Mouse (Mus musculus) monocyte, adult 5-6 weeks (primary cell): Measurements from ENCODE around the gene Dennd5b. TPM values are rescaled to one million over a fixed set of nuclear protein-coding genes. Genes with fewer than 3 reads are reported as not detected.
A peak's percentile ranks its signal among the peaks of the same experiment; 100 is the strongest.
"Not testable (repeated sequence)": the region's sequence is repeated elsewhere in the genome, so short reads cannot be mapped to it uniquely, and the experiment has no call there.

Source experiments
- ATAC-seq: fragments of 153-309, 156-312 bp; replicated peaks from 2 replicates; pipeline ENCODE4 v1.8.0; 2017; ENCODE audit warnings: mild to moderate bottlenecking; ENCODE audit not compliant: low TSS enrichment, insufficient number of reproducible peaks, severe bottlenecking, poor library complexity, low FRiP score
- total RNA-seq: library from RNA; stranded (forward); fragments of 200-1000, 200-491, 200-594 nt; gene quantifications from 3 replicates; pipeline ENCODE4 v1.2.3, GENCODE M21; 2017

Gene Dennd5b
- total RNA-seq, 1 experiment from 2014 or later = 4.7 TPM

DNA sequence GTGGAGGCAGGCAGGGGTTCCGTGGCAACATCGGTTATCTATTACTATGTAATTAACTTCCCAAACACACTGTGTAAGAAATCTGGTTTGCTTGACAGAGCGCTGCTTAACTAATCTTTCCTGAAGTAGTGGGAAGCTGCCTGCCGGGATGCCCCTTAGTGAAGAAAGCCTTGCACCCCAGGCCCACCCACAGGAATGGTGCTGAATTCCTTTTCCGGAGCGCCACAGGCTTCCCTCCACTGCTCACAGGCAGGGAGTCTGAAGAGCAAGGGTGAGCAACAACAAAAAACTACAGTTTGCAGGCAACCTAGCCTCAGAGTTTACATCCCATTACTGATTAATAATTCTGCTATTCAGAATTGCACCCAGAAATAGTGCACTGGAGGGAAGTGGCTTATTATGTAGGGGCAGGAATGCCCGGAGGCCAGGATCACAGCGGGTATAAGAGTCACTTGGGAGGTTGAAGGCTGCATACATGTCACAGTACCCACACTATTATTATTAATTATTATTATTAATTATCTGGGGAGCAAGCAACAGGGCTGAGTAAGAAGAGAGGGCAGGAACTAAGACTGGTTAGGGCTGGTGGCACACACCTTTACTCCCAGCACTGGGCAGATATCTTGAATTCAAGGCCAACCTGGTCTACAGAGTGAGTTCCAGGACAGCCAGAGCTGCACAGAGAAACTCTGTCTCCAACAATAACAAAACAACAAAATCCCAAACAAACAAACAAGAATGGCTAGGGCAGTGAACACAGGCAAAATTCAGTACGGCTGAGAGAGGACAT lies 129.2 kb downstream of the Dennd5b start:
- no peak for ATAC-seq

DNA sequence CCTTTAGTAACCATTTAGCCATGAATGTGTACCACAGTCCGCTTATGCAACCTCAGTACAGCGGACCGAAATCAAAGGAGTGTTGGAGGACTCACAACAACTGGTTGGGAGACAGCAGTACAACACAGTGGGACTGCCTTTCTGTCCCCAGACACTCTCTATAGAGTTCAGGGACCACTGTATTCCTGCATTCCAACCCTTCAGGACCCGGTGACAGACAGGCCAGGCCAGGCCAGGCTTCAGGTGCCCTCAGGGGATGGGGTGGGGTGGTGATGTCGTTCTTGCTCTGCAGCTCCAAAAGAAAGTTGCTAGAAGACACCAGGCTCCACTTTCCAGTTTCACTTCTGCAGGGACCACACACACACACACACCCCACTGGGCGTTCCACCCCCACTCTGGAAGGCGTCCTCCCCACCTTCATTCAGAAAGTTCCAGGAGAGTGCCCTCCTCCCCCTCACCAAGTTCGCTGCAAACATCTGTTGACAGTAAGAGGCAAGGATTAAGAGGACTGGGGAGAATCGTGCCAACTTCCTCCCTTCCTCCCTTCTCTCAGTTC lies 130.0 kb downstream of the Dennd5b start:
- ATAC-seq = no peak

DNA sequence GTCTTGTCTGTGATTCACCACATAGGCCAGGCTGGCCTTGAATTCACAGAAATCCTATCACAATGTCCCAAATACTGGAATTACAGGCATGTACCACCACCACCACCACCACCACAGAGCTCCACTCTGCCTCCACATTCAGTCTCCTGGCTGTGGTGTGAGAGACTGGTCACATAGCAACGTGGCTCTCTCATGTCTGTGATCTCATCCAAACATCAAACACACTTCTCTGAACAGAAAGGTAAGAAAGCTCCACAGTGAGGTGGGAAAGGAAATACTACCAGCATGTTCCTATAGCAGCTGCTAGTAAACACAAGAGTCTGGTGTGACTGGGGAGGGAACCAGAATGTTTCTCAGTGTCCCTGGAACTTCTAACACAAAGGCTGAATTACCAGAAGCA lies 140.2 kb downstream of the Dennd5b start:
- ATAC-seq = no peak

DNA sequence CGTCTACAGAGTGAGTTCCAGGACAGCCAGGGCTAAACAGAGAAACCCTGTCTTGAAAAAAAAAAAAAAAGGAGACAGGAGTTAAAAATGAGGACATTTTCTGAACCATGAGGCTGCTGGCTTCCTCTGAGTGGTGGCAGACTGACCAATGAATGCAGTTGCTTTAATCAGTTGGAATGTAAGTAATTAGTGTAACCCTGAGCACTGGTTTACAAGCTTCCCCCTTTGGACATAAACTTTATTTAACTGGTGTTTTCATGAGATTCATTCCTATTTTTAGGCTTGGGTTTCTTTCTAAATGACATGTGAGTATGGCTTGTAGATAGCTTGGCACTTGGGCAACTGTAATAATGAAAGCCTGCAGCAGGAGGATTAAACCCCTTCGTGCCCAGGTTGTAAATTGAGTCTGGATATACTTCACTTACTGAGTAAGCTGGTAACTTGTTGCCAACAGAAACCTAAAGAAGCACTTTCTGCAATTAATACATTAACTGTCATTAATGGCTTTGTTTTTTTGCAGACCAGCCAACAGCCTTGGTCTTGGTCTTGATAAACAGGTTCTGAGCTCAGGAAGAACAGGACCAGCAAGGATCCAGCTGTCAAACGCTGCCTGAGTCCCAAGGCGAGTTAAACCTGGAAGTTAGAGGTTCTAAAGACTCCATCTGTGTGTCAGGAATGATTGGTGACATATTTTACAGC lies 141.8 kb downstream of the Dennd5b start:
- no peak for ATAC-seq

DNA sequence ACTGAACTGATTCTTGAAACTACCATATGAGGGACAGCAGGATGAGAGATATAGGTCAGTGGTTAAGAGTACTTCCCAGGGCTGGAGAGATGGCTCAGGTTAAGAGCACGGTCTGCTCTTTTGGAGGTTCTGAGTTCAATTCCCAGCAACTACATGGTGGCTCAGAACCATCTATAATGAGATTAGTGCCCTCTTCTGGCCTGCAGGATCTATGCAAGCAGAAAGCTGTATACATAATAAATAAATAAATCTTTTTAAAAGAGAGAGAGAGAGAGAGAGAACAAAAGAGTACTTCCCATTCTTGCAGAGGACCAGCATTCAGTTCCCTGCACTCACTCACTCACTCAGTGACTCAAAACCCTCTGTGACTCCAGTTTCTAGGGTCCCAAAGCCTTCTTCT lies 142.8 kb downstream of the Dennd5b start:
- no peak for ATAC-seq

DNA sequence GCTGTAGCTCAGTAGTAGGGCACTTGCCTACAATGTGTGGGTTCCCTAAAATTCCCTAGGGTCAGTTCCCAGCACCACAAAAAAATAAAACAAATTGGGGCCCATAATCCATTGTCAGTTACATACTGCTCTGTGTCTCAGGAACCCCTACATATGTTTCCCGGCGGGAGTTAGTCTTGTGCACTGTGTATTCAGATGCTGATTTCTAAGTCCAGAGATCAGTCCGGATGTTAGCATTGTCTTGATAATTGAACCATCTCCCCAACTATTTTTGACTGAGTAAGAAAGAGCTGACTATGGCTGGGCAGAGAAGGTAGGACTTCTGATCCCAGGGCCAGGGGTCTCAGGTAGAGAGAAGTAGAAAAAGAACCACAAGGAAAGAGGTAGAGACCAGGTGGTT lies 144.4 kb downstream of the Dennd5b start:
- no peak for ATAC-seq

DNA sequence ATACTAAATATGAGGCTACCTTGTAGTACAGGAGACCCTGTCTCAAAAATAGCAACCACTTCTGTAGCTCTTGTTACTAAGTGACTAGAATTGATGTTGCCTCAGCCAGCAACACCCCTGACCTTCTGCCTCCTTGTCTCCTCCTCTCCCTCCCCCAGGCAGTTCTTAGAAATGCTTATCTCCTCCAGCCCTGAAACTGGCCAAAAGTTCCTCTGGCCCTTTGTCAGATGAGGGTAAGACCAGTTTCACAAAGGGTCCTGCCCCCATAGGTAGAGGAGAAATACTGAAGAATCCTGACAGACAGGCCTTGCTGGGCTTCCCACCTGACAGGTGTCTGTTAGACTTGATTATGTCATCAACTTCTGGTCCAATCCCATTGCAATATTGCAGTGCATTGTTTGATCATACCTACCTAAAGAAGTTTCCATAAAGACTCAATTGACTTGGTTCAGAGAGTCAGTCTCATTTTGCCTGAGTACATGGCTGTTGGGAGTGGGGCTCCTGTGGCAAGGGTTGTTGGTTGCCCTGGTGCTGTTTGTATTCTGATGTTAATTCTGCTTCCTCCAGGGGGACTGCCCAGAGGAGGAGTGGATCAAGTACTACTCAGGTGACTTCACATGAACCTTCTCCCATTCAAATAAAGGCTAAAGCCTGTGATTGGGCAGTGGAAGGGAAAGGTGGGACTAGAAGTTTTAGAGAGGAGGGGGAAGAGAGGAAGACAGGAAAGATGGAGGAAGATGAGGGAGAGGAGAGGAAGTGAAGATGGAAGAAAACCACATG lies 145.6 kb downstream of the Dennd5b start:
- ATAC-seq = no peak

DNA sequence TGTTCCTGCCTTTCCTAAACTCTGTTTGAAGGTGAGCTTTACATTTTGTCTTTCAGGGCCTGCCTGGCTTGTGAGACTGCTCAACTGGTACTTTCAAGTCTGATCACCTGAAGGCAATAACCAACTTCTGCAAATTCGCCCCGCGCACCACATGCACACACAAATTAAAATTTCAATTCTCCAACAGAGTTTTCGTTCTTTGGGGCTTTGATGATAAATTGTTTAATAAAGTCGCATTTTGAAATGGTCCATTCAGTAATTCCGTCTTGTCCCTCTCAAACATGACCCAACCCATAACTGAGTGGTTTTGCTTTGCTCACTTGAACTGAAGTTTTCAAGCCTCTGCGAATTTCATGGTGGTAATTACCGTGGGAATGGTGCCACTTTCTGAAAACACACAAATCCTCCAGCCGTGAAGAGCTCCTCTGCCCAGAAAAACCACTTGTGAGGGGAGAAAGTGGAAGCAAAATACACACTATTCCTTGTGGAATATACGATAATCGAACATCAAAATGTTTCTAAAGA lies 154.5 kb downstream of the Dennd5b start:
- no peak for ATAC-seq

DNA sequence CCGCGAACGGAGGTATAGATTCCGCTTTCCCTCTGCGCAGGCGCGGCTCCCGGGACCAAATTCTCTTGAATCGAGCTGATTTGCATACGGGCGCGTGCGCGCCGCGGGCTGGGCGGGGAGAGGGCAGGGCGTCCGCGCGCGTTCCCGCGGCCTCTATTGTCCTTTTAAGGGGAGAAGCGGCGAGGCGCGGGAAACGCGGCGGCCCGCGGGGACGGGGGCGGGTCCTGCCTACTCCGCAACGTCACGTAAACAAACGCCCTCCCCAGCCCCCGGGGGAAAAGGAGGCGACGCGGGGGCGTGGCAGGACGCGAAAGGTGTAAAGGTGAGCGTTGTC lies 155.1 kb downstream of the Dennd5b start, which contains the start of gene Sinhcaf:
Gene Sinhcaf, minus strand, starts transcription at position 59 of the 334 bp plus-strand sequence.
- peak; percentile 72 for ATAC-seq

DNA sequence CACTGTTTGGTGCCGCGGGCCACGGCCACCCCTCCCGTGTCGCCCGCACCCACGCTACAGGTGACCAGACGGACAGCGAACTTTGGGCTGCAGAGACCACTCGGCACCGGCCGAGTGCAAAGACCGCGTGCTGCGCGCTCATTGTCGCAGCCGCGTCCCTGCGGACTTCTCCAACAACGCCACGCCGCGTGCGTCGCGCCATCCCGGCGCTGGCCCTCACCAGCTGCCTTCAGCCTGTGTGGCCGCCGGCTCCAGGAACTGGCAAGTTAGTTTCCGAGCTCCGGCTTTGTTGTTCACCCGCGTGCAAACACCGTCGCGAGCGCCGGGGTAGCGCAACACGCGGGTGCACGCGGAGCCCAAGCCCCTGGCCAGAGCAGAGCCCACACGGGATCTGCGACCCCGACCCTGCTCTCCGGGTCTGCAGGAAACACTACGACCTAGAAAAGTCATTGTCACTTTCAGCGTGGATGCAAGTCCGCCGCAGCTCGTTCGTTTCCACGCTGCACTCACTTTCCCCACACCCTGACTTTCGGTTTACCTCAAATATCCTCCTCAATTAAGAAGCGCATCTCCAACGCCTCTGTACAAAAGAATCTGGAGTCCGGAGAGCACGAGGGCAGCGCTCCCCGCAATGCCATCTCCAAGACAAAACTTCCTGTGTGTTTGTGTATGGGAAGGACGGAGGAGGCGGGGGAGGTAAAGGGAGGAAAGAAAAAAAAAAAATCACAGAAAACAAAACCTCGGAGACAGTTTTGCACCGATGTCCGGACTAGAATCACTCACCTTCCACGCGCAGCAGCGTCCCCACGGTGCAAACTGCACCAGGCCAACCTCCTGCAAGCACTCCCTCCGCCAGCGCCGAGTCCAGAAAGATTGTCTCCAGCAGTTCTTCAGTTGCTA lies 155.7 kb downstream of the Dennd5b start:
- ATAC-seq = peak; percentile 13; the same call in 1 of the 2 replicates

DNA sequence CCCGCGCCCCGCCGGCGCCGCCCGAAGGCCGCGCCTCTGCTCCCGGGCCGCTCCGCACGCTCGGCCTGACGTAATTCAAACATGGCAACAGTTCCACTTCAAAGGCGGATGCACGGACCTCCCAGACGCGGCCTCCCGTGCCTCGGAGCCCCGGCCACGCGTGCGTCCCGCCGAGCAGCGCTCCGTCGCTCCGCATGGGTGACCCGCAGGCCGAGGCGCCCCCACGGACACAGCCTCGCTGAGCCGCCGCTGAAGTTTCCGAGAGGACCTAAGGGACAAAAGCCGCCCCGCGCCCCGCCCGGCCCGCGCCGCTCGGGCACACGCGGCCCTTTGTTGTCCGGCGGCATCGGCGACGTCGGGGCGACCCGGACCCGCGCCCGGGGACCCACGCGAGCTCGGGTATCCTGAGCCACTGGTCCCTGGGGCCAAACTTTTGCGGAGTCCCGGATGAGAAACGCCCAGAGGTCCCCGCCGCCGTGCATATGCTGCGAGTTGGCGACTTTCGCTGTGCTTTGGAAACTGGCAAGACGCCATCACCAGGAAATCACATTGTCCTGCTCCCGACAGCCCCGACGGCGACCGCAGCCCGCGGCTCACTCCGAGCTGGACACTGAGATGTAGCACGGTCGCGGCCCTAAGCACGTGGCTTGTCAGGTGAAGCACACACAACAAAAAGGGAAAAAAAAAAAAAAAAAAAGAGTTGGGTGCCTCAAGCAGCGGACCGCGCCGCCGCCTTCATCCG lies 156.5 kb downstream of the Dennd5b start:
- ATAC-seq = peak; percentile 57

DNA sequence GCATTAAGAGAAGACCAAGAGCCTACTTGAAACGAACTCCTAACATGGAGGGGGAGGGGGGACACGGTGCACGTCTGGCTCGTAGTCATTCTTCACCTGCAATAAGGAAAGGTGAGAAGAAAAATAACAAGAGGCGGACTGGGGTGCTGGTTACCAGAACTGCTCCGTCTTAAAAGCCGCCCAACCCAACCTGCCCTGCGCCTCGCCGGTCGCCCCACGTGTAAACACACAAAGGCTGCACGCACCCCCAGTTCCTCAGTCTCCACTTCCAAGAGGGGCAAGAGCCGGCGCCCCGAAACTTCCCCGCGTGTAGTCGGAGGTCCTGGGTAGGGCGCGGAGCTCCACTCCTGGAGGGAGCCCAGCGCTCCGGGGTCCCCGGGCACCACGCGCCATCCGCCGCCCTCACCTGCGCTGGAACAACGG lies 157.1 kb downstream of the Dennd5b start:
- no peak for ATAC-seq

DNA sequence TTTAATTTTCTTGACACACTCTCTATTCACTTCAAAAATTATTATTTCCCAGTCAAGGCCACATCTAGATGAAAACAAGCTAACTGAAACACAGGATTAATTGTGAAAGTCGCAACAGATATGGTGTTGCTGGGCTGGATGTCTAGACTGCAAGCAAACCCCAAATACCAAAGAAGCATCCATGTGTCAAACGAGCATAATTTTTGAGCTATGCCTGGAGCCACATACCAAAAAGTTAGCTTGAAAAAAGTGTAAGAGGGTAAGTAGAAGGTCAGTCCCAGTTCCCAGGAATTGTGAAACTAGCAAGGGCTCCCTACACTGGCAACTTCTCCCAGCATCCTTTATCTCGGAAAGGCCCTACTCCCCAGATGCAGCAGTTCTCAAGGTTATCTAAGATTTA lies 157.8 kb downstream of the Dennd5b start:
- no peak for ATAC-seq

DNA sequence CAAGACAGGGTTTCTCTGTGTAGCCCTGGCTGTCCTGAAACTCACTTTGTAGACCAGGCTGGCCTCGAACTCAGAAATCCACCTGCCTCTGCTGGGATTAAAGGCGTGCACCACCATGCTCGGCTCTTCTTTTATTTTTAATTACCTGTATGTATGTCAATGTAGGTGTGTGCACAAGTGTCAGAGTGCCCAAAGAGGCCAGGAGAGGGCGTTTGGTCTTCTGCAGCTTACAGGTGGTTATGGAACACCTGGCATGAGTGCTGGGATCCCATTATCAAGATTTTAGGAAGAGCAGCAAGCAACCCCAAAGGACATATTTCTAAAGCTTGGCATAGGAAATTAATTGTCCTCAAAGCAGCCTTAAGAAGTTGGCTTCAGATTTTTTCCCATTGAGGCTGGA lies 159.1 kb downstream of the Dennd5b start:
- no peak for ATAC-seq

DNA sequence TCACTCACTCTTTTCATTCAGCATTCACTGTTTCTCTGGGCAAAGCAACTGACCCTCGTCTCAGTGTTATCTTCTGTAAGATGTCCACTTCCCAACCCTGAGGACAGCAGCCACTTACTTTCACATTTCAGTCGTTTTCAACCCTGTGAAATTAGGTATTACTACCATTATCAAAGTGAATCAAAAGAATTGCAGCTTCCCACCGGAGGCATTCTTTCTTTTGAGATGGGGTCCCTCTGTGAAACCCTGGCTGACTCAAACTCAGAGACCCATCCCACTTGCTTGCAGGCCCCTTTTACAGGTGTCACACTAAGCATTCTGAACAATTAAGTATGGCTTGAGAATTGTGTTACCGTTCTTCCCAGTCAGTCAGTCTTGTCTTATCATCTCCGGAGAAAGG lies 159.6 kb downstream of the Dennd5b start:
- no peak for ATAC-seq

DNA sequence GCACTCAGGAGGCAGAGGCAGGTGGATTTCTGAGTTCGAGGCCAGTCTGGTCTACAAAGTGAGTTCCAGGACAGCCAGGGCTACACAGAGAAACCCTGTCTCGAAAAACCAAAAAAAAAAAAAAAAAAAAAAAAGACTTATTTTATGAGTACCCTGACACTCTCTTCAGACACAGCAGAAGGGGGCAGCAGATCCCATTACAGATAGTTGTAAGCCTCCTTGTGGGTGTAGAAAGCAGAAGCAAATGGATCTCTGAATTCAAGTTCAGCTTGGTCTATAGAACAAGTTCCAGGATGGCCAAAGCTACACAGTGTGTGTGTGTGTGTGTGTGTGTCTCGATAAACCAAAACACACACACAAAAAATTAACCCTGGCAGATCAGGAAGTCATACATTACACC lies 161.1 kb downstream of the Dennd5b start:
- ATAC-seq = not testable (repeated sequence)
